Mouse (Mus musculus) heart, adult 2 months (tissue): ENCODE measurements around the gene Ofd1. TPM values are rescaled to one million over a fixed set of nuclear protein-coding genes. Genes with fewer than 3 reads are reported as not detected.
A peak's percentile ranks its signal among the peaks of the same experiment; 100 is the strongest.

Experiments used
- DNase-seq, 2 experiments: peaks; one replicate each; pipeline ENCODE4 v3.0.0; 2021
- H3K27ac ChIP-seq: fragments of 200-600 bp; 2 replicates; pipeline ENCODE4 v1.8.1; 2022
- H3K27me3 ChIP-seq: fragments of 200-500 bp; 2 replicates; pipeline ENCODE4 v1.6.1; 2012; ENCODE audit warnings: mild to moderate bottlenecking, low read length, inconsistent platforms, mixed read lengths; ENCODE audit not compliant: control insufficient read depth, insufficient read depth
- H3K36me3 ChIP-seq: fragments of 200-500 bp; 2 replicates; pipeline ENCODE4 v1.6.1; 2012; ENCODE audit warnings: low read length, inconsistent platforms; ENCODE audit not compliant: control insufficient read depth, insufficient read depth
- H3K4me1 ChIP-seq: fragments of 200-500 bp; 2 replicates; pipeline ENCODE4 v1.6.1; 2011; ENCODE audit warnings: low read length; ENCODE audit not compliant: control insufficient read depth, insufficient read depth
- H3K4me3 ChIP-seq: fragments of 200-600 bp; 2 replicates; pipeline ENCODE4 v1.8.1; 2022
- H3K79me2 ChIP-seq: fragments of 200-500 bp; replicated peaks from 2 replicates; pipeline ENCODE4 v1.6.1; 2012; ENCODE audit warnings: mild to moderate bottlenecking, inconsistent platforms, low read length, moderate library complexity, mixed read lengths; ENCODE audit not compliant: control insufficient read depth, insufficient read depth
- H3K9ac ChIP-seq: fragments of 200-500 bp; 2 replicates; pipeline ENCODE4 v1.6.1; 2012; ENCODE audit warnings: low read depth, mild to moderate bottlenecking, control low read depth, inconsistent platforms, low read length, mixed read lengths
- CTCF ChIP-seq: fragments of 200-600 bp; IDR thresholded peaks from 2 replicates; pipeline ENCODE4 v1.8.1; 2022; ENCODE audit warnings: antibody characterized with exemption, mild to moderate bottlenecking, moderate library complexity
- EP300 ChIP-seq: fragments of 200-500 bp; IDR thresholded peaks from 2 replicates; pipeline ENCODE4 v1.6.1; 2011; ENCODE audit warnings: low read depth, low read length, control low read depth; ENCODE audit not compliant: insufficient read depth
- POLR2A ChIP-seq: fragments of 200-500 bp; IDR thresholded peaks from 2 replicates; pipeline ENCODE4 v1.6.1; 2011; ENCODE audit warnings: mild to moderate bottlenecking, low read depth, low read length, control low read depth; ENCODE audit not compliant: insufficient read depth
- WGBS: fragments of 180-500 bp; shearing (Covaris S2); methylation state at CpG from one replicate; pipeline ENCODE4 v1.1.7; 2018; 5-methylcytosine and 5-hydroxymethylcytosine counted together
- intact Hi-C: fragments of 180-260 bp; cut with DNase I; formaldehyde crosslinking; loops from one replicate; pipeline ENCODE4 v1.15.1; 2025
- polyA plus RNA-seq: library from polyadenylated mRNA; depleted of rRNA; stranded (reverse); fragments of >200 nt; gene quantifications from 2 replicates; pipeline ENCODE4 v1.2.3, GENCODE M21; 2012
- total RNA-seq, 2 experiments: library from RNA; stranded (reverse); gene quantifications; 2 replicates each; pipeline ENCODE4 v1.2.3; 2021

Ofd1 gene
- total and polyA plus RNA-seq, 3 experiments, result 0.94 to 4.3 (median 3.9) TPM

- Histone ChIP-seq H3K4me3 (no peak overlapping the region), H3K36me3 (no peaks in the 10 kb centered on the region), H3K79me2 (no peaks in the 10 kb centered on the region), H3K4me1 (no peaks in the 10 kb centered on the region; the same call in 1 of the 2 replicates), H3K9ac (no peak overlapping the region), H3K27me3 (no peaks in the 10 kb centered on the region), H3K27ac (no peak overlapping the region)
- no peak for DNase-seq
- TF ChIP-seq EP300, result no peak
- intact Hi-C loops, result no loop called here
- WGBS, result 81% methylated on average over 1 of the region's 1 CpGs
Observed at GRCm38 (mm10) chrX:166455525-166455924, 15.0 kb upstream of the Ofd1 start.

GRCm38 (mm10) chrX:166454331-166454730 lies 13.8 kb upstream of the Ofd1 start:
- Histone ChIP-seq H3K4me3 (no peak overlapping the region), H3K36me3 (no peaks in the 10 kb centered on the region), H3K27me3 (no peaks in the 10 kb centered on the region), H3K4me1 (no peaks in the 10 kb centered on the region; the same call in 1 of the 2 replicates), H3K9ac (no peak overlapping the region), H3K79me2 (no peaks in the 10 kb centered on the region), H3K27ac (no peak overlapping the region)
- TF ChIP-seq POLR2A, result no peak
- TF ChIP-seq CTCF, result peak; percentile 30; the same call in 1 of the 2 replicates
- no peak for DNase-seq
- intact Hi-C loops, result no loop called here
- WGBS, result 77% methylated on average over 3 of the region's 3 CpGs

GRCm38 (mm10) chrX:166453532-166453931 lies 13.0 kb upstream of the Ofd1 start:
- Histone ChIP-seq H3K9ac (no peak overlapping the region), H3K27me3 (no peaks in the 10 kb centered on the region), H3K4me3 (no peak overlapping the region), H3K4me1 (no peaks in the 10 kb centered on the region; the same call in 1 of the 2 replicates), H3K79me2 (no peaks in the 10 kb centered on the region), H3K36me3 (no peaks in the 10 kb centered on the region), H3K27ac (no peak overlapping the region)
- intact Hi-C loops, result no loop called here
- no peak for TF ChIP-seq POLR2A
- TF ChIP-seq CTCF, result no peak
- TF ChIP-seq EP300, result no peak
- 48% methylated on average over 6 of the region's 6 CpGs for WGBS
- DNase-seq, result no peak

GRCm38 (mm10) chrX:166444552-166444951 lies 4.0 kb upstream of the Ofd1 start:
- Histone ChIP-seq H3K27ac (no peak overlapping the region), H3K9ac (no peak overlapping the region), H3K4me1 (peaks cover 1% of the 10 kb centered on the region), H3K36me3 (no peaks in the 10 kb centered on the region), H3K79me2 (no peaks in the 10 kb centered on the region), H3K4me3 (no peak overlapping the region), H3K27me3 (no peaks in the 10 kb centered on the region)
- no peak for TF ChIP-seq CTCF
- no peak for TF ChIP-seq EP300
- no peak for TF ChIP-seq POLR2A
- intact Hi-C loops, result loop anchor here (5.0 kb wide), 1 partner anchor 33 kb away; the partner anchor contains the start of gene Rab9
- WGBS, result 58% methylated on average over 3 of the region's 3 CpGs
- no peak for DNase-seq

- no peaks in the 10 kb centered on the region for H3K36me3 ChIP-seq
- intact Hi-C loops, result loop anchor here (2.0 to 5.0 kb wide), 2 partner anchors 37 to 73 kb away; partner anchors contain the start of gene Rab9
- peak within 1 kb of the TSS; percentile 90 for H3K9ac ChIP-seq
- peak within 1 kb of the TSS; percentile 89 for H3K27ac ChIP-seq
- TF ChIP-seq EP300, result no peak
- peaks cover 1% of the 10 kb centered on the region for H3K4me1 ChIP-seq
- H3K4me3 ChIP-seq, result peak within 1 kb of the TSS; percentile 69
- no peaks in the 10 kb centered on the region for H3K27me3 ChIP-seq
- 11% methylated on average over 30 of the region's 36 CpGs for WGBS
- no peak for DNase-seq
- no peaks in the 10 kb centered on the region for H3K79me2 ChIP-seq
Observed at GRCm38 (mm10) chrX:166440036-166440615, 378 bp downstream of the Ofd1 start, which contains the start of gene Trappc2. TSS of gene Trappc2 (plus strand) at chrX:166440574.

- 84% methylated on average over 2 of the region's 2 CpGs for WGBS
Observed at GRCm38 (mm10) chrX:166434812-166435211, 5.7 kb downstream of the Ofd1 start.

More at GRCm38 (mm10) chrX:166434812-166435211, 5.7 kb downstream of the Ofd1 start:
- peaks cover 1% of the 10 kb centered on the region for H3K4me1 ChIP-seq
- no peak overlapping the region for H3K27ac ChIP-seq
- intact Hi-C loops, result no loop called here
- no peak for TF ChIP-seq EP300
- TF ChIP-seq POLR2A, result no peak
- no peak for TF ChIP-seq CTCF
- H3K27me3 ChIP-seq, result no peaks in the 10 kb centered on the region
- H3K4me3 ChIP-seq, result no peak overlapping the region
- no peak overlapping the region for H3K9ac ChIP-seq
- no peaks in the 10 kb centered on the region for H3K36me3 ChIP-seq
- no peak for DNase-seq
- no peaks in the 10 kb centered on the region for H3K79me2 ChIP-seq
